Mouse (Mus musculus): Measurements from ENCODE around the gene Tspan13.

GRCm38 (mm10) chr12:35981732-35982360, 60.5 kb downstream of the Tspan13 start:
- no peak for TF ChIP-seq POLR2A (IDR thresholded peaks at IDR 0.05; ENCODE audit: borderline replicate concordance, insufficient read depth, low read length)
- no peak for TF ChIP-seq CTCF (IDR thresholded peaks at IDR 0.05; ENCODE audit: borderline replicate concordance, insufficient read depth, low read depth, low read length)

Data from cerebellum, adult 2 months (tissue).